Mouse (Mus musculus) neural tube, embryonic 11.5 days (tissue): ENCODE measurements at regions not wholly inside any gene's neighbourhood (a gene's known extent, or its start where the extent isn't known, plus 50 kb on each side); places are given as distances from the start of the nearest gene placed in this dataset.

ENCODE experiments used
- ATAC-seq: fragments of 200-750 bp; cut with Nextera tagmentation; 2 replicates; pipeline ENCODE4 v1.8.0; 2017; ENCODE audit warnings: moderate number of reproducible peaks, mild to moderate bottlenecking, moderate TSS enrichment, moderate library complexity; ENCODE audit not compliant: insufficient read depth, low FRiP score, low TSS enrichment
- DNase-seq: peaks from one replicate; pipeline ENCODE4 v3.0.0-alpha.2; 2015; ENCODE audit warnings: low spot score
- H3K27ac ChIP-seq: fragments of 300-500 bp; sonication (generic); 2 replicates; pipeline ENCODE4 v1.5.1; 2014; ENCODE audit warnings: low read depth, mild to moderate bottlenecking, low read length
- H3K27me3 ChIP-seq: fragments of 300-500 bp; sonication (generic); 2 replicates; pipeline ENCODE4 v1.6.1; 2014; ENCODE audit warnings: mild to moderate bottlenecking, low read length, mixed read lengths; ENCODE audit not compliant: control insufficient read depth, insufficient read depth
- H3K36me3 ChIP-seq: fragments of 300-500 bp; sonication (generic); 2 replicates; pipeline ENCODE4 v1.6.1; 2014; ENCODE audit warnings: mild to moderate bottlenecking, low read length, moderate library complexity, mixed read lengths; ENCODE audit not compliant: control insufficient read depth, insufficient read depth
- H3K4me1 ChIP-seq: fragments of 300-500 bp; sonication (generic); 2 replicates; pipeline ENCODE4 v1.6.1; 2014; ENCODE audit warnings: low read length, mixed read lengths; ENCODE audit not compliant: control insufficient read depth, insufficient read depth
- H3K4me2 ChIP-seq: fragments of 300-500 bp; sonication (generic); 2 replicates; pipeline ENCODE4 v1.6.1; 2014; ENCODE audit warnings: low read depth, mild to moderate bottlenecking, moderate library complexity
- H3K4me3 ChIP-seq: fragments of 300-500 bp; sonication (generic); 2 replicates; pipeline ENCODE4 v1.5.1; 2014; ENCODE audit warnings: low read depth, low read length
- H3K9ac ChIP-seq: fragments of 300-500 bp; sonication (generic); 2 replicates; pipeline ENCODE4 v1.6.1; 2014; ENCODE audit warnings: mild to moderate bottlenecking, low read length
- H3K9me3 ChIP-seq: fragments of 300-500 bp; sonication (generic); 2 replicates; pipeline ENCODE4 v1.6.1; 2016; ENCODE audit warnings: low read length; ENCODE audit not compliant: control insufficient read depth
- WGBS: fragments of 180-500 bp; shearing (Covaris S2); extraction: QIAGEN DNeasy Blood & Tissue Kit; methylation state at CpG from one replicate; pipeline ENCODE4 v1.1.7; 2014; 5-methylcytosine and 5-hydroxymethylcytosine counted together

GRCm38 (mm10) chr9:9376650-9377189 lies 137.8 kb upstream of the Arhgap42 start:
- ATAC-seq (no peak), DNase-seq (no peak)
- H3K4me2 ChIP-seq, result no peak overlapping the region
- no peaks in the 10 kb centered on the region for H3K4me1 ChIP-seq
- WGBS, result 81% methylated on average over 2 of the region's 2 CpGs
- H3K9me3 ChIP-seq, result no peaks in the 10 kb centered on the region
- H3K4me3 ChIP-seq, result no peak overlapping the region
- no peak overlapping the region for H3K27ac ChIP-seq
- H3K36me3 ChIP-seq, result no peaks in the 10 kb centered on the region
- H3K27me3 ChIP-seq, result no peaks in the 10 kb centered on the region
- H3K9ac ChIP-seq, result no peak overlapping the region

- H3K9me3 ChIP-seq, result no peaks in the 10 kb centered on the region
- ATAC-seq (0 out of 2 replicates have a peak, but pooled peaks have one; percentile 66), DNase-seq (peak; percentile 56)
- WGBS, result 26% methylated on average over 3 of the region's 3 CpGs
- H3K27ac ChIP-seq, result no peak overlapping the region
- H3K27me3 ChIP-seq, result no peaks in the 10 kb centered on the region
- no peak overlapping the region for H3K4me2 ChIP-seq
- H3K36me3 ChIP-seq, result no peaks in the 10 kb centered on the region
- no peaks in the 10 kb centered on the region for H3K4me1 ChIP-seq
- no peak overlapping the region for H3K9ac ChIP-seq
- H3K4me3 ChIP-seq, result no peak overlapping the region
Measured at GRCm38 (mm10) chr9:9375304-9375904, 136.5 kb upstream of the Arhgap42 start.

- WGBS, result 47% methylated on average over 1 of the region's 1 CpGs
- DNase-seq (no peak), ATAC-seq (no peak)
- no peaks in the 10 kb centered on the region for H3K4me1 ChIP-seq
- H3K9me3 ChIP-seq, result no peaks in the 10 kb centered on the region
- no peak overlapping the region for H3K27ac ChIP-seq
- no peaks in the 10 kb centered on the region for H3K36me3 ChIP-seq
- no peak overlapping the region for H3K9ac ChIP-seq
- H3K27me3 ChIP-seq, result no peaks in the 10 kb centered on the region
- H3K4me2 ChIP-seq, result no peak overlapping the region
- H3K4me3 ChIP-seq, result no peak overlapping the region
Measured at GRCm38 (mm10) chr9:9372594-9372993, 133.7 kb upstream of the Arhgap42 start.

DNA sequence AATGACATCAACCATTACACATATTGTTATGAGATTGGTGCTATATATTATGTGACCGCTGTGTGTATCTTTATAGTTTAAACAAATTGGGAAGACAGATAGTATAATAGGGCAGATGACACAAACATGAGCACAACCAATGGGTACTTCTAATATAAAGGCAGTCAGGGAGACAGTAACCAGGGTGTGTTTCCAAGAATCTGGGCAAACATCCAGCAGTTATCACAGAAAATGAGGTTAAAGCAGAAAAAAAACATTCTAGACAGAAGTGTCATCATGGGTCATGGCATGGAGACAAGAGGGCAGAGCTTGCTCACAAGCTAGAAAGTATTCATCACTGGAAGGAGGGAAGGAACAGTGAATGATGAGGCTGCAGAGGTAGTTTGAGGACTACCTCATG lies 129.8 kb upstream of the Arhgap42 start:
- 98% methylated on average over 1 of the region's 1 CpGs for WGBS
- Histone ChIP-seq H3K27me3 (no peaks in the 10 kb centered on the region), H3K36me3 (no peaks in the 10 kb centered on the region), H3K4me1 (no peaks in the 10 kb centered on the region), H3K4me2 (no peak overlapping the region), H3K4me3 (no peak overlapping the region), H3K9ac (no peak overlapping the region), H3K27ac (no peak overlapping the region), H3K9me3 (no peaks in the 10 kb centered on the region)
- DNase-seq, result no peak
- ATAC-seq, result no peak

GRCm38 (mm10) chr9:9342456-9343185 lies 103.7 kb upstream of the Arhgap42 start:
- 70% methylated on average over 1 of the region's 1 CpGs for WGBS
- no peak overlapping the region for H3K4me3 ChIP-seq
- H3K9me3 ChIP-seq, result no peaks in the 10 kb centered on the region
- H3K36me3 ChIP-seq, result no peaks in the 10 kb centered on the region
- no peak for DNase-seq
- H3K4me2 ChIP-seq, result no peak overlapping the region
- H3K27ac ChIP-seq, result no peak overlapping the region
- H3K4me1 ChIP-seq, result no peaks in the 10 kb centered on the region
- H3K9ac ChIP-seq, result no peak overlapping the region
- ATAC-seq, result no peak
- H3K27me3 ChIP-seq, result no peaks in the 10 kb centered on the region

DNA sequence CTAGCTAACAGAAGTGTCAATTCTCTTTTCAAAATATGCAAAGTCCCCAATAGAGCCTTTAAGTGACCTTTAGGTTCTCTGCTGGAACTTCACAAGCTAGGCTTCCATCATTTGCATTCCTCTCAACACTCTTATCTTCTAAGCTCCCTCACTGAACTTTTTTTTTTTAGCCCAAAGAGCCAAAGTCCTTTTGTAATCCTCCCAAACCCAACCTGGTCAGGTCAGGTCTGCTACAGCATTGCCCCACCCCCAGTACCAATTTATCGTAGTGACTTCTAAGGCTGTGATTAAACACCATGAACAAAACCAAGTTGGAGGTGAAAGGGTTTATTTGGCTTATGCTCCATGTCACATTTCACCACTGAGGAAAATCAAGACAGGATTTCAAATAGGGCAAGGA lies 79.7 kb upstream of the Arhgap42 start:
- Histone ChIP-seq H3K9me3 (no peaks in the 10 kb centered on the region), H3K36me3 (no peaks in the 10 kb centered on the region), H3K4me3 (no peak overlapping the region), H3K9ac (no peak overlapping the region), H3K4me2 (no peak overlapping the region), H3K27ac (no peak overlapping the region), H3K4me1 (no peaks in the 10 kb centered on the region), H3K27me3 (no peaks in the 10 kb centered on the region)
- ATAC-seq (no peak), DNase-seq (no peak)
- 80% methylated on average over 1 of the region's 1 CpGs for WGBS

GRCm38 (mm10) chr9:9316021-9316420 lies 77.1 kb upstream of the Arhgap42 start:
- H3K4me3 ChIP-seq, result no peak overlapping the region
- H3K4me1 ChIP-seq, result no peaks in the 10 kb centered on the region
- no peak for ATAC-seq
- DNase-seq, result no peak
- H3K9me3 ChIP-seq, result no peaks in the 10 kb centered on the region
- no peak overlapping the region for H3K4me2 ChIP-seq
- no peaks in the 10 kb centered on the region for H3K27me3 ChIP-seq
- 92% methylated on average over 4 of the region's 4 CpGs for WGBS
- no peak overlapping the region for H3K27ac ChIP-seq
- no peak overlapping the region for H3K9ac ChIP-seq
- H3K36me3 ChIP-seq, result no peaks in the 10 kb centered on the region

- no peak overlapping the region for H3K27ac ChIP-seq
- H3K36me3 ChIP-seq, result no peaks in the 10 kb centered on the region
- no peaks in the 10 kb centered on the region for H3K27me3 ChIP-seq
- H3K4me3 ChIP-seq, result no peak overlapping the region
- no peak overlapping the region for H3K9ac ChIP-seq
- no peaks in the 10 kb centered on the region for H3K9me3 ChIP-seq
- ATAC-seq, result no peak
- H3K4me1 ChIP-seq, result no peaks in the 10 kb centered on the region
- DNase-seq, result no peak
- no peak overlapping the region for H3K4me2 ChIP-seq
Measured at GRCm38 (mm10) chr9:9312274-9312673, 73.4 kb upstream of the Arhgap42 start.
